Mouse (Mus musculus) E14TG2a.4 (cell line): Measurements from ENCODE around the gene Srd5a1.

ENCODE experiments used
- CTCF ChIP-seq: conservative IDR thresholded peaks from 2 replicates; pipeline ENCODE4 v1.5.1; 2014; ENCODE audit warnings: low read length
- POU5F1 ChIP-seq: IDR thresholded peaks from 2 replicates; pipeline ENCODE4 v1.6.1; 2014; ENCODE audit warnings: low read length, borderline replicate concordance

GRCm38 (mm10) chr13:69549980-69550379 lies 61.3 kb downstream of the Srd5a1 start:
- TF ChIP-seq CTCF (no peak), POU5F1 (no peak)
